Mouse (Mus musculus): ENCODE measurements around the gene Sctr. TPM values are rescaled to one million over a fixed set of nuclear protein-coding genes. Genes with fewer than 3 reads are reported as not detected.

Gene Sctr
- polyA plus RNA-seq, 1 experiment: 1.9 TPM

DNA sequence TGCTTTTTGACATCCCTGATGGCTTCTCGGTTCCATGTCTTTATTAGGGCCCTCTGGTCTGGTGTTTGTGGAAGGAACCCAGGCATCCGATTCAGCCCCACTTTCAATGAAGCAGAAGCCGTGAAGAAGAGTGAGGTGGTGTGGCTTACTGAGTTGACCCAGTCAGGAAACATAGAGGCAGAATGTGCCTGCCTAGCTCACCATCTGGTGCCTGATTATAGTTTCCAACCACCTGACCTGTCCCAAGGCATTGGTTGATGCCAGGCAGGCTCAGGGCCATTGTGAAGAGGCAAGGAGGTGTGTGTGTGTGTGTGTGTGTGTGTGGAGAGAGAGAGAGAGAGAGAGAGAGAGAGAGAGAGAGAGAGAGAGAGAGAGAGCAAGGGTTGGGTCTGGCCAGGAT is 23.8 kb downstream of the Sctr start:
- no peak overlapping the region for H3K4me2 ChIP-seq (ENCODE audit: low read depth)
- TF ChIP-seq USF1 (IDR thresholded peaks at IDR 0.05; ENCODE audit: low read depth) (no peak), TCF12 (IDR thresholded peaks at IDR 0.05; ENCODE audit: insufficient read depth, poor library complexity, severe bottlenecking) (no peak), SRF (IDR thresholded peaks at IDR 0.05; ENCODE audit: control insufficient read depth, insufficient read length, low read depth) (no peak), E2F4 (IDR thresholded peaks at IDR 0.05; ENCODE audit: insufficient read depth) (no peak), MYOD1 (IDR thresholded peaks at IDR 0.05; ENCODE audit: control insufficient read depth in 1 of 3, insufficient read length in 2 of 3, low read depth in 2 of 3) (no peak), TCF3 (IDR thresholded peaks at IDR 0.05; ENCODE audit: insufficient read length, low read depth) (no peak), REST (IDR thresholded peaks at IDR 0.05; ENCODE audit: insufficient read depth, insufficient read length) (no peak), MYOG (IDR thresholded peaks at IDR 0.05; ENCODE audit: control insufficient read depth in 1 of 3, insufficient read depth in 1 of 3, insufficient read length in 2 of 3, low read depth in 2 of 3) (no peak), POLR2A (IDR thresholded peaks at IDR 0.05; ENCODE audit: insufficient read length, low read depth) (no peak), MAX (IDR thresholded peaks at IDR 0.05; ENCODE audit: low read depth) (no peak), CEBPB (IDR thresholded peaks at IDR 0.05; ENCODE audit: insufficient read depth, poor library complexity, severe bottlenecking) (no peak), POLR2AphosphoS2 (IDR thresholded peaks at IDR 0.05; ENCODE audit: insufficient read length, low read depth) (no peak)
- H3K4me3 ChIP-seq: no peak overlapping the region
- no peak overlapping the region for H3ac ChIP-seq (ENCODE audit: control insufficient read depth, insufficient read length)
- no peaks in the 10 kb centered on the region for H3K79me2 ChIP-seq (ENCODE audit: control insufficient read depth, insufficient read depth)
- H3K36me3 ChIP-seq (ENCODE audit: control insufficient read depth, insufficient read depth): no peaks in the 10 kb centered on the region
- no peaks in the 10 kb centered on the region for H3K27me3 ChIP-seq (ENCODE audit: control insufficient read depth, insufficient read depth, insufficient read length)

GRCm38 (mm10) chr1:120032804-120033468 is 26.2 kb downstream of the Sctr start:
- H3K36me3 ChIP-seq (ENCODE audit: control insufficient read depth, insufficient read depth): no peaks in the 10 kb centered on the region
- no peak overlapping the region for H3ac ChIP-seq (ENCODE audit: control insufficient read depth, insufficient read length)
- no peak overlapping the region for H3K4me3 ChIP-seq
- H3K79me2 ChIP-seq (ENCODE audit: control insufficient read depth, insufficient read depth): no peaks in the 10 kb centered on the region
- H3K4me2 ChIP-seq (ENCODE audit: low read depth): no peak overlapping the region
- H3K27me3 ChIP-seq (ENCODE audit: control insufficient read depth, insufficient read depth, insufficient read length): no peaks in the 10 kb centered on the region
- no peak for TF ChIP-seq USF1 (IDR thresholded peaks at IDR 0.05; ENCODE audit: low read depth)
- TF ChIP-seq POLR2A (IDR thresholded peaks at IDR 0.05; ENCODE audit: insufficient read length, low read depth): no peak
- TF ChIP-seq CEBPB (IDR thresholded peaks at IDR 0.05; ENCODE audit: insufficient read depth, poor library complexity, severe bottlenecking): no peak
- TF ChIP-seq TCF12 (IDR thresholded peaks at IDR 0.05; ENCODE audit: insufficient read depth, poor library complexity, severe bottlenecking): no peak
- TF ChIP-seq E2F4 (IDR thresholded peaks at IDR 0.05; ENCODE audit: insufficient read depth): no peak
- no peak for TF ChIP-seq MYOG (IDR thresholded peaks at IDR 0.05; ENCODE audit: control insufficient read depth in 1 of 3, insufficient read depth in 1 of 3, insufficient read length in 2 of 3, low read depth in 2 of 3)
- no peak for TF ChIP-seq POLR2AphosphoS2 (IDR thresholded peaks at IDR 0.05; ENCODE audit: insufficient read length, low read depth)
- no peak for TF ChIP-seq TCF3 (IDR thresholded peaks at IDR 0.05; ENCODE audit: insufficient read length, low read depth)
- no peak for TF ChIP-seq REST (IDR thresholded peaks at IDR 0.05; ENCODE audit: insufficient read depth, insufficient read length)
- no peak for TF ChIP-seq MYOD1 (IDR thresholded peaks at IDR 0.05; ENCODE audit: control insufficient read depth in 1 of 3, insufficient read length in 2 of 3, low read depth in 2 of 3)
- no peak for TF ChIP-seq MAX (IDR thresholded peaks at IDR 0.05; ENCODE audit: low read depth)
- TF ChIP-seq SRF (IDR thresholded peaks at IDR 0.05; ENCODE audit: control insufficient read depth, insufficient read length, low read depth): no peak

DNA sequence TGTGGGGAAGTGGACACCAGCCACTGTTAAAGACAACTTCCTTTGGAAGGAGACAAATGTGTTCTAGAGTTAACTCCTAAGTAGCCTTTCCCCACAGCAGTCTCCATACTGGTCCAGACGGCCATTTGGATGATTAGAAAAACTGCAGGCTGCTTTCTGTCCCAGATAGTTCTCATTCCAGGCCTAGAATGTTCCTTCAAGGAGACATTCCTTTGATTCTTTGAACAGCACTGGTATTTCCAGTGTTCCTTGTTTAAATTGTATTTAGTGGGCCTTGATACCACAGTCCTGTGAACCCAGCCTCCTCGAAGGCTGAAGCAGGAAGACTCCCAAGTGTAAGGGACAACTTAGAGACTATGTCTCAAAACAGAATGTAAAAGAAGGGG is 26.8 kb downstream of the Sctr start:
- H3ac ChIP-seq (ENCODE audit: control insufficient read depth, insufficient read length): no peak overlapping the region
- no peak for TF ChIP-seq E2F4 (IDR thresholded peaks at IDR 0.05; ENCODE audit: insufficient read depth)
- TF ChIP-seq MYOG (IDR thresholded peaks at IDR 0.05; ENCODE audit: control insufficient read depth in 1 of 3, insufficient read depth in 1 of 3, insufficient read length in 2 of 3, low read depth in 2 of 3): no peak
- TF ChIP-seq MYOD1 (IDR thresholded peaks at IDR 0.05; ENCODE audit: control insufficient read depth in 1 of 3, insufficient read length in 2 of 3, low read depth in 2 of 3): no peak
- no peak for TF ChIP-seq REST (IDR thresholded peaks at IDR 0.05; ENCODE audit: insufficient read depth, insufficient read length)
- TF ChIP-seq SRF (IDR thresholded peaks at IDR 0.05; ENCODE audit: control insufficient read depth, insufficient read length, low read depth): no peak
- no peak for TF ChIP-seq POLR2A (IDR thresholded peaks at IDR 0.05; ENCODE audit: insufficient read length, low read depth)
- no peak for TF ChIP-seq MAX (IDR thresholded peaks at IDR 0.05; ENCODE audit: low read depth)
- TF ChIP-seq CEBPB (IDR thresholded peaks at IDR 0.05; ENCODE audit: insufficient read depth, poor library complexity, severe bottlenecking): no peak
- no peak for TF ChIP-seq TCF12 (IDR thresholded peaks at IDR 0.05; ENCODE audit: insufficient read depth, poor library complexity, severe bottlenecking)
- TF ChIP-seq USF1 (IDR thresholded peaks at IDR 0.05; ENCODE audit: low read depth): no peak
- no peak for TF ChIP-seq TCF3 (IDR thresholded peaks at IDR 0.05; ENCODE audit: insufficient read length, low read depth)
- H3K4me3 ChIP-seq: no peak overlapping the region
- H3K4me2 ChIP-seq (ENCODE audit: low read depth): no peak overlapping the region
- no peaks in the 10 kb centered on the region for H3K36me3 ChIP-seq (ENCODE audit: control insufficient read depth, insufficient read depth)
- H3K79me2 ChIP-seq (ENCODE audit: control insufficient read depth, insufficient read depth): no peaks in the 10 kb centered on the region
- no peaks in the 10 kb centered on the region for H3K27me3 ChIP-seq (ENCODE audit: control insufficient read depth, insufficient read depth, insufficient read length)

DNA sequence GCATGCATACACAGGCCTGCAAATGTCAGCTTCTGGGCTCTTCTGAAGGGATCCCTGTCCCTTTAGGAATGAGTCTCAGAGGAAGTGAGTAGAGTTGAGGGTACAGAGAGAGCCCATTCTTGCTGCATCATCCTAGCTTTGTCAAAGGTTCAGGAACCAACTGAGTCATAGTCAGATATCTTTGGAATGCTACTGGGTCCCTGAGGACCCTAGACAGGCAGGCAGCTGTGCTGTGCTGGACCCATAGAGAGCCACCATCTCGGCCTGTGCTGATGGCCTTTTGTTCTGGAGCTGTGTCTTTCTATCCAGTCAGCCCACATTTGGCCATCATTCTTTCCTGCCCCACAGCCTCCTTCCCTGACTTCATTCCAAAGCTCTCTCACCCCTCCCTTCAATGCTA is 28.1 kb downstream of the Sctr start:
- TF ChIP-seq MYOG (IDR thresholded peaks at IDR 0.05; ENCODE audit: control insufficient read depth in 1 of 3, insufficient read depth in 1 of 3, insufficient read length in 2 of 3, low read depth in 2 of 3): peak in 1 of 3 experiments; percentile 77
- no peak for TF ChIP-seq TCF3 (IDR thresholded peaks at IDR 0.05; ENCODE audit: insufficient read length, low read depth)
- TF ChIP-seq MYOD1 (IDR thresholded peaks at IDR 0.05; ENCODE audit: control insufficient read depth in 1 of 3, insufficient read length in 2 of 3, low read depth in 2 of 3): peak in 2 of 3 experiments; percentile 50 to 68
- TF ChIP-seq CEBPB (IDR thresholded peaks at IDR 0.05; ENCODE audit: insufficient read depth, poor library complexity, severe bottlenecking): no peak
- TF ChIP-seq POLR2AphosphoS2 (IDR thresholded peaks at IDR 0.05; ENCODE audit: insufficient read length, low read depth): no peak
- no peak for TF ChIP-seq USF1 (IDR thresholded peaks at IDR 0.05; ENCODE audit: low read depth)
- Histone ChIP-seq H3K79me2 (ENCODE audit: control insufficient read depth, insufficient read depth) (no peaks in the 10 kb centered on the region), H3K4me3 (no peak overlapping the region), H3K36me3 (ENCODE audit: control insufficient read depth, insufficient read depth) (no peaks in the 10 kb centered on the region), H3ac (ENCODE audit: control insufficient read depth, insufficient read length) (no peak overlapping the region), H3K27me3 (ENCODE audit: control insufficient read depth, insufficient read depth, insufficient read length) (no peaks in the 10 kb centered on the region), H3K4me2 (ENCODE audit: low read depth) (peak overlapping the region; percentile 46)

All from myocyte (in vitro differentiated cells).